Comparison of ENCODE assay signal across 8 mouse cellular contexts in genomic region chr4:12538694-12539121, GRCm38 (mm10).
A peak's percentile ranks its signal among the peaks of the same experiment; 100 is the strongest.
DNase-seq lines count a peak whose midpoint lies in the region; ATAC-seq lines count a peak whose summit lies in the region.

No protein-coding gene starts in this region.

- no peaks in the 10 kb centered on the region for H3K9me3 ChIP-seq in forebrain, embryonic 12.5 days
- no peaks in the 10 kb centered on the region for H3K9me3 ChIP-seq in hindbrain, embryonic 11.5 days (ENCODE audit: control insufficient read depth, low read length)

- H3K4me3 ChIP-seq in forebrain, embryonic 12.5 days (replicated peaks) = 0 out of 2 replicates have a peak overlapping the region, but pooled peaks have one; percentile 7
- H3K4me3 ChIP-seq in hindbrain, embryonic 11.5 days (ENCODE audit: low read depth, low read length) = no peak overlapping the region

- no peaks in the 10 kb centered on the region for H3K36me3 ChIP-seq in forebrain, embryonic 12.5 days (replicated peaks)
- H3K36me3 ChIP-seq in hindbrain, embryonic 11.5 days (ENCODE audit: control insufficient read depth, insufficient read depth, low read length) = no peaks in the 10 kb centered on the region

- H3K27me3 ChIP-seq in forebrain, embryonic 12.5 days = no peaks in the 10 kb centered on the region
- no peaks in the 10 kb centered on the region for H3K27me3 ChIP-seq in hindbrain, embryonic 11.5 days (ENCODE audit: control insufficient read depth, insufficient read depth, low read length)

- peak overlapping the region; percentile 45; the same call in 1 of the 2 replicates for H3K9ac ChIP-seq in forebrain, embryonic 12.5 days
- peak overlapping the region; percentile 21 for H3K9ac ChIP-seq in hindbrain, embryonic 11.5 days (ENCODE audit: low read depth, low read length)

- peak; percentile 86 for ATAC-seq in forebrain, embryonic 12.5 days (ENCODE audit: low FRiP score)
- ATAC-seq in hindbrain, embryonic 11.5 days (ENCODE audit: low FRiP score) = peak; percentile 83

- peak overlapping the region; percentile 42 for H3K4me2 ChIP-seq in forebrain, embryonic 12.5 days
- H3K4me2 ChIP-seq in hindbrain, embryonic 11.5 days (replicated peaks; ENCODE audit: low read depth, low read length) = no peak overlapping the region

- 6% methylated on average over 4 of the region's 4 CpGs for WGBS in forebrain, embryonic 12.5 days
- 12% methylated on average over 4 of the region's 4 CpGs for WGBS in hindbrain, embryonic 11.5 days

- peak overlapping the region; percentile 73 for H3K27ac ChIP-seq in forebrain, embryonic 12.5 days
- H3K27ac ChIP-seq in hindbrain, embryonic 11.5 days (ENCODE audit: low read depth, low read length) = peak overlapping the region; percentile 63

- peaks cover 36% of the 10 kb centered on the region for H3K4me1 ChIP-seq in forebrain, embryonic 12.5 days
- no peaks in the 10 kb centered on the region for H3K4me1 ChIP-seq in hindbrain, embryonic 11.5 days (replicated peaks; ENCODE audit: control insufficient read depth, insufficient read depth, low read length)

- peak; percentile 36 for DNase-seq in ES-CJ7 (ENCODE audit: low read depth, low spot score)
- DNase-seq in brain, embryonic 18.5 days (ENCODE audit: low read depth, low spot score) = peak; percentile 74
- DNase-seq in hindbrain, embryonic 11.5 days (ENCODE audit: low spot score) = peak; percentile 78
- peak; percentile 61 to 68 for DNase-seq in layer of hippocampus, postnatal 10 days (ENCODE audit: low spot score in 2 of 2)
- DNase-seq in lung, postnatal 36 days = peak; percentile 57
- DNase-seq in right cerebral cortex, postnatal 4 days = peak; percentile 63
- no peak for DNase-seq in spleen, postnatal 10 days (ENCODE audit: low spot score in 2 of 2)

Comparison
In these comparisons a context has a peak if more than half of its experiments do, and no peak if none do; other contexts are left out.
1. DNase-seq: peak in ES-CJ7 (single experiment), brain, embryonic 18.5 days (single experiment), hindbrain, embryonic 11.5 days (single experiment), layer of hippocampus, postnatal 10 days (2 of 2), lung, postnatal 36 days (single experiment) and right cerebral cortex, postnatal 4 days (single experiment); none in spleen, postnatal 10 days (0 of 2).